Mouse (Mus musculus) hindbrain, embryonic 16.5 days (tissue): ENCODE measurements at regions not wholly inside any gene's neighbourhood (a gene's known extent, or its start where the extent isn't known, plus 50 kb on each side); places are given as distances from the start of the nearest gene placed in this dataset.
A peak's percentile ranks its signal among the peaks of the same experiment; 100 is the strongest.

Source experiments
- ATAC-seq: fragments of 200-750 bp; cut with Nextera tagmentation; 2 replicates; pipeline ENCODE4 v1.8.0; 2017; ENCODE audit warnings: moderate TSS enrichment, moderate library complexity
- H3K27ac ChIP-seq: fragments of 300-500 bp; sonication (generic); 2 replicates; pipeline ENCODE4 v1.5.1; 2014; ENCODE audit warnings: low read depth, mild to moderate bottlenecking, control low read depth, low read length, moderate library complexity
- H3K27me3 ChIP-seq: fragments of 300-500 bp; sonication (generic); replicated peaks from 2 replicates; pipeline ENCODE4 v1.6.1; 2014; ENCODE audit warnings: low read length; ENCODE audit not compliant: control insufficient read depth, insufficient read depth
- H3K36me3 ChIP-seq: fragments of 300-500 bp; sonication (generic); 2 replicates; pipeline ENCODE4 v1.6.1; 2014; ENCODE audit warnings: mild to moderate bottlenecking, low read length, moderate library complexity, mixed read lengths; ENCODE audit not compliant: control insufficient read depth, insufficient read depth
- H3K4me1 ChIP-seq: fragments of 300-500 bp; sonication (generic); 2 replicates; pipeline ENCODE4 v1.6.1; 2014; ENCODE audit warnings: low read depth, low read length; ENCODE audit not compliant: control insufficient read depth, insufficient read depth
- H3K4me2 ChIP-seq: fragments of 300-500 bp; sonication (generic); 2 replicates; pipeline ENCODE4 v1.6.1; 2014; ENCODE audit warnings: mild to moderate bottlenecking, low read length, control low read depth, moderate library complexity
- H3K4me3 ChIP-seq: fragments of 300-500 bp; sonication (generic); 2 replicates; pipeline ENCODE4 v1.5.1; 2014; ENCODE audit warnings: mild to moderate bottlenecking, low read length, control low read depth, moderate library complexity
- H3K9ac ChIP-seq: fragments of 300-500 bp; sonication (generic); 2 replicates; pipeline ENCODE4 v1.6.1; 2014; ENCODE audit warnings: low read depth, mild to moderate bottlenecking, control low read depth, low read length, moderate library complexity
- H3K9me3 ChIP-seq: fragments of 300-500 bp; sonication (generic); 2 replicates; pipeline ENCODE4 v1.6.1; 2014; ENCODE audit warnings: mild to moderate bottlenecking, low read length, moderate library complexity; ENCODE audit not compliant: control insufficient read depth
- WGBS: fragments of 180-500 bp; shearing (Covaris S2); extraction: QIAGEN DNeasy Blood & Tissue Kit; methylation state at CpG from one replicate; pipeline ENCODE4 v1.1.7; 2014; 5-methylcytosine and 5-hydroxymethylcytosine counted together

DNA sequence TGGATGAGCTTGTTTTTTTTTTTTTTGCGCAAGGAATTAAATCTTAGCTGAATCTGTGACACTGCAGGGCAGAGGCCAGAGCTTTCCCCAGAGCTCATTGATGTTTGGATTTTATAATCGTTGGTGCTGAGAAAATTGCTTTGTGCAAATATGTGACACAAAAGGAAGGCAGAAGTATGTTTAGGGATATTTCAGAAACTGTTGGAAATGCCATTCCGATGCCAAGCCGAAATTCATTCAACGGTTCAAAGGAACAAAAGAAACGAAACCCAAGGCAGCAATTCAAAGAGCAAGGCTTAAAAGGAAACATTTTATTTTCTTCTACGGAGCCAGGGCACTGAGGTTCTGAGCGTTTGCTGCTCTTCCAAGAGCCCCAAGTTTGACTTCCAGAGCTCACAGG lies 302.2 kb downstream of the 1500009L16Rik start:
- Histone ChIP-seq H3K27me3 (no peaks in the 10 kb centered on the region), H3K9ac (no peak overlapping the region), H3K4me1 (peaks cover 3% of the 10 kb centered on the region), H3K4me3 (no peak overlapping the region), H3K36me3 (no peaks in the 10 kb centered on the region), H3K27ac (no peak overlapping the region), H3K9me3 (no peaks in the 10 kb centered on the region), H3K4me2 (no peak overlapping the region)
- 51% methylated on average over 8 of the region's 8 CpGs for WGBS
- ATAC-seq, result no peak

DNA sequence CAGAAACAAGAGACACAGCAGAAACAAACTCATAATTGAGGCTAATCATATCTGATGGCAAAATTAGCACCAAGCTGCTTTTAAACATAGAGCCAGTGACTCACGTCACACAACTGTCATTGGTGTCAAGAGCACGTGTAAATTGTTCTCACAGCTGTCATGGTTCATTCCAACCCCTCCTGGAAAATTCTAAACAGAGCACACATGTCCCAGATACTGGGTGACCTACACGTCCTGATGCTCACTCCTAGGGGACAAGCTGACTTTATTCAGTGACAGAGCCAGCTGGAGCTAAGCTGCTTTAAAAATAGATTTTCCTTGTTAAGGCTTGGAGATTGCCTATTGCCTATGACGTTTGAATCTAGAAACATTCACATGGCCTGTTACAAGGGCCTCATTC lies 304.1 kb downstream of the 1500009L16Rik start:
- no peak for ATAC-seq
- 58% methylated on average over 4 of the region's 4 CpGs for WGBS
- H3K36me3 ChIP-seq, result no peaks in the 10 kb centered on the region

DNA sequence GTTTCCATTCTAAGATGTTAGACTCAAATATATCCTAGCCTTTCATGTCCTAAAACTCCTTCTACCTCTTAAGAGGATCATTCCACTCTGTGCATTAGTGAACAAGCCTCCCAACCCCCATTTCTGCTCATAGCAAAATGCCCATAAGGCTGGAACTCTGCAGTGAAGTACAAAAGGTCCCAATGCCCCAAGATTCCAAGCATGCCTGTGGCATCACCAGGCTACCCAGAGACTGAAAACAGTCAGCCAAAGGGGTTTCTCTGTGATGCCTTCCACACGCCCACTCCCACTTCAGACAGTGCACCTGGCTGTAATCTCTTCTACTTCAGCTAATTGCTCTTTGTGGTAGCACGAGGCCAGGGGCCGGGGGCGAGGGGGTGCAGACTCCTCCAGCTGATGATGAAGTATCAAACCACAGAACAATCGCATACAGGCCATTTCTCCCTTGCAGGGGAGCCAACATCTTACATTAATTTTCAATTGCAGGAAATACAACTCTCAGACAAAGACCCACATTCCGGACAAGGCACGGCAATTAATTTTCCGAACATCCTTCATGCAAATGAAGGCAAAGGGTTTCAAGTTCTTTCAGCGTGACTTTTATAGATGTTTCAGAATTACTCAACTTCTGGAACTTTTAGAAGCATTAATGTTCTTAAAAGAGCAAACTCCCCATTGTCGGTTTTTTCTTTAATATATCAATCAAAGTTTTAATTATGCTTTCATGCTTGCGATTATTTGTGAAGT lies 313.6 kb downstream of the 1500009L16Rik start:
- H3K9me3 ChIP-seq, result no peaks in the 10 kb centered on the region

More for the DNA sequence above, 304.1 kb downstream of the 1500009L16Rik start:
- H3K9me3 ChIP-seq, result no peaks in the 10 kb centered on the region
- H3K4me2 ChIP-seq, result no peak overlapping the region
- peaks cover 3% of the 10 kb centered on the region for H3K4me1 ChIP-seq
- no peak overlapping the region for H3K27ac ChIP-seq
- no peak overlapping the region for H3K9ac ChIP-seq
- no peak overlapping the region for H3K4me3 ChIP-seq
- no peaks in the 10 kb centered on the region for H3K27me3 ChIP-seq

DNA sequence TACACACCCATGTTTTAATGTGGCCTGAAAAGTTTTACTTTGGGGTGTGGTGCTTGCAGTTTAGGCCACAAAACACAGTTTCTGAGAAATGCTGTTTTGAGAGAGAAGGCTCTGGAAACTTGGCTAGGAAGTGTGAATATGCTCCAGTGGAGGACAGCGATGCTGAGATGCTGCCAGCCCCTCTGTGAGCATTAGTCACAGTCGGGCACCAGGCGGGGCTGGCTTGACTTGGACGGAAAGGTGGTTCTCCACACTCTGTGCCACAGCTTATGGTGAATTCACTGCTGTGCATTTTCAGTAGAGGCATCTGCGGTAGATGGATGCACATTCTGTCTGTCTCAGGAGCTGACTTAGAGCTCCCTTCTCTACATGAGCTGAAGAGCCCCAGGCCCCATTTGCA lies 326.0 kb downstream of the 1500009L16Rik start:
- Histone ChIP-seq H3K36me3 (no peaks in the 10 kb centered on the region), H3K27ac (no peak overlapping the region), H3K27me3 (no peaks in the 10 kb centered on the region), H3K4me2 (no peak overlapping the region), H3K9me3 (no peaks in the 10 kb centered on the region), H3K9ac (no peak overlapping the region), H3K4me1 (no peaks in the 10 kb centered on the region), H3K4me3 (no peak overlapping the region)
- ATAC-seq, result no peak
- WGBS, result 69% methylated on average over 5 of the region's 5 CpGs

More for the DNA sequence above, 313.6 kb downstream of the 1500009L16Rik start:
- H3K4me1 ChIP-seq, result no peaks in the 10 kb centered on the region
- H3K27me3 ChIP-seq, result no peaks in the 10 kb centered on the region
- no peak overlapping the region for H3K27ac ChIP-seq
- no peak overlapping the region for H3K4me3 ChIP-seq
- no peak overlapping the region for H3K4me2 ChIP-seq
- 55% methylated on average over 11 of the region's 11 CpGs for WGBS
- ATAC-seq, result no peak
- no peak overlapping the region for H3K9ac ChIP-seq
- no peaks in the 10 kb centered on the region for H3K36me3 ChIP-seq

DNA sequence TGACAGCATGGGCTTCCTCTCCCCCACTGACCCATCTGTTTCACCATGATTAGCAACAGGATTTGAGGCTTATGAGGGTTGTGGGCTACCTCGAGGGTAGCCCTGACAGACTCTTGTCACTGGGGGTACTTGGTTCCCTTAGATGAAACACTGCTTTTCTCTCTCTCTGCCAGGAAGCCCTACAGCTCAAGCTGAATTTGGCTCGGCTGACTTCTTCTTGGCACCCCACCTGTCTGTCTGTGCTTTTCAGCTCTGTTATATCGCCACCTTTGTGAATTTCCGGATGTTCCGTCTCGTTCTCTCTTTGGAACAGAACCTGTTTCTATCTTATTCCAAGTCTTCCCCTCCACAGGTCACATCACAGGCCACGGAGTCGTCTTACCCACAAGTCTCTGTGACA lies 330.0 kb downstream of the 1500009L16Rik start:
- H3K27me3 ChIP-seq, result no peaks in the 10 kb centered on the region
- H3K9ac ChIP-seq, result no peak overlapping the region
- H3K4me2 ChIP-seq, result no peak overlapping the region
- no peaks in the 10 kb centered on the region; the same call in 1 of the 2 replicates for H3K4me1 ChIP-seq
- H3K4me3 ChIP-seq, result no peak overlapping the region
- ATAC-seq, result no peak
- WGBS, result 86% methylated on average over 8 of the region's 8 CpGs
- no peaks in the 10 kb centered on the region for H3K36me3 ChIP-seq
- H3K27ac ChIP-seq, result no peak overlapping the region
- H3K9me3 ChIP-seq, result no peaks in the 10 kb centered on the region

DNA sequence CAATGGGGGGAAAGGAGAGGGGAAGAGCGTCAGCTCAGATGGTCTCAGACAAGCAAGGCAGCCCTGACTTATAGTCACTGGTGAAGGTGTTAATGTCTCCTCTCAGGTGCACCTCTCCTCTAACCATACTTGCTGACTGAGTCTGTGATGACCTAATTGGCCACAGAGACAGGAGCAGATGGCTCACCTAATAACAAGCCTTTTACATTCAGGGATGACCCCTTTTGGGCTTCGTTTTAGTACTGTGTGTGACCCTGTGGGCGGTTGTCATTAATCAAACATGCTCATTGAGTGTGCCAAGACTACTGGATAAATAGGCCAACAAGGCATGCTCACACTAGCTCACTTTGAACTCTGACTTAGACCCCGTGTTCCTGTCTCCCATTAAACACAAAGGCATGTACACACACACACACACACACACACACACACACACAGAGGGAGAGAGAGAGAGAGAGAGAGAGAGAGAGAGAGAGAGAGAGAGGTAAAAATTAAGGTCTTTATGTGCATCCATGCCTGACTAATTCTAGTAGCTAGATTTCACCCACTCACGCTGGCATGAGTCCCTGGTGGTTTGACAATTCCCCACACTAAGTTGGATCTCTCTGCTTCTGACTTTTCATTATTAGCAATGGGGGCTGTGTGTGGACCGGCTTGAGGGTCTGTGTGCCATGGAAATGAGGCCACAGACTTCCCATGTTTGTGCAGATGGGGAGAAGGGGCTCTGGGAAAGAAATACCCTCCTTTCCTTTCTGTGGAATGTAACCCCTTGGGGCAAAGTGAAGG lies 332.1 kb downstream of the 1500009L16Rik start:
- no peak overlapping the region for H3K4me2 ChIP-seq
- no peaks in the 10 kb centered on the region for H3K27me3 ChIP-seq
- no peak overlapping the region for H3K27ac ChIP-seq
- no peak overlapping the region for H3K4me3 ChIP-seq
- H3K36me3 ChIP-seq, result no peaks in the 10 kb centered on the region
- H3K9me3 ChIP-seq, result no peaks in the 10 kb centered on the region
- H3K4me1 ChIP-seq, result peaks cover 5% of the 10 kb centered on the region; the same call in 1 of the 2 replicates
- no peak overlapping the region for H3K9ac ChIP-seq
- 39% methylated on average over 6 of the region's 6 CpGs for WGBS
- ATAC-seq, result peak; percentile 45; the same call in 1 of the 2 replicates

DNA sequence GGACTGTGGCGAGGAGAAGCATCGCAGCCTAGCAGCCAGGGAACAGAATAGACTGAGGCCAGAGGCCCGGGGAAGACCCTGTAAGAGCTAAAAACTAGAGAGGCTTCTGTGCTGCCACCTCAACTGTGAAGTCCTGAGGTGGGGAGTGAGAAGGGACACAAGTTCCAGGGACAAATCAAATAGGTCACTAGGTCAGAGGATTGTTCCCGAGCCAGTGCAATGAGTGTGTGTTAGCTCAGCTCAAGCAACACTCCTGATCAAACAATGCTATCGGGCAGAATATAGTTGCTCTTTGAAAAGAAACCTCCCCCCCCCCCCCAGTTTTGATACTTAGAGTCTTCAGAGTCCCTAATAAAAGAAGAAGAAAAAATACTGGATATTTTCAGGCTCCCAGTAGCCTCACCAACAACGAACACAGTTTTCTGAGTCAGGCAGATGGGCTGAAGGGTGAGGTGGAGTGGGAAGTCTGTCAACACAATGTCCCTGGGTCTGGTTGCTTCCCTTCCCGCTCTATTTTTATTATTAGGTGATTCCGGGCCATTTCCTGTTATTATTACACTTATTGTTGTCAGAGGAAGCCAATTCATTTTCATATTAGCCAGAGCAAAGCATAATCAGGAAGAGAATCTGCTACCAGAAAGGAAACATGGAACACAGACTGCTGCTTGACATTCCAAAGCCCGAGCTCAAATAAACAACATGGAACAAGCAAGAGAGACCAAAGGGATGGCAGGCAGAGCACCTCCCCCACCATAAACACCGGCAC lies 332.9 kb downstream of the 1500009L16Rik start:
- WGBS, result 72% methylated on average over 10 of the region's 10 CpGs

DNA sequence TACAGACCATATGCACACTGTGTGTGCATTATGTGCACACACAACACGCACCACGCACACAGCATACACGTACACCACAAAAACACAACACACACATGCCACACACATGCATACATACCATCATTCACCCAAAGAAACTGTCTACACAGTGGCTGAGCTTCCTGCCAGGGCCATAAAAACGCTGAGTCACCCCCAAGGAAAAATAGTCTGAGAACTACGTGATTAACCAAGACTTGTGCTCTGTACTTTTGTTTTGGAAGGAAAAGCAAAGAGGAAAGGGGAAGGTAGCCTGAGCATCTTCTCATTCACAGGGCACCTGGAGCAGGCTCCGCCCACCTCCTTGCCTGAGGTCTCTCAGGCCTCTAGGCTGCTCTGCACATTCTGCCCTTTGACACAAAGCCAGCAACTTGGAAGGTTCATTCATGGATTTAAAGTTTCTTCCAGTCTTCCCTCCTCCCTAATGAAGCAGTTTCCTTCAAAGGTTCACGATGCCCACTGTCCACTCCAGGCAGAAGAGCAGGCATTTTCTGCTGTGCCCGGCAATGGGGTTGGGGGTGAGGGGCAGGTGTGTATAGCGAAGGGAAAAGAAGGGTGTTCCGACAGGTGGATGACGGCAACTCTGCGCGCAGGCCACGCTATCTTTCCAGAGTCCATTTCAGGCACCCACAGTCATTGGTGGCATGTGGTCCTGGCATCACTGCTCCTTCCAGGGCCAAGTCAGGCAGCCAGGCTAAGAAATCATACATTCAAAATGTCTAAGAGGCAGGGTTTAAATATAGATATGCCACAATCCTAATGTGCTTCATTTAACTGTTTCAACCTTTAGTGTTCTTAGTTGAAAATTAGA lies 333.9 kb downstream of the 1500009L16Rik start:
- H3K9me3 ChIP-seq, result no peaks in the 10 kb centered on the region
- no peak overlapping the region for H3K27ac ChIP-seq
- H3K27me3 ChIP-seq, result no peaks in the 10 kb centered on the region
- no peak overlapping the region for H3K4me2 ChIP-seq
- H3K9ac ChIP-seq, result no peak overlapping the region
- H3K4me3 ChIP-seq, result no peak overlapping the region
- peaks cover 17% of the 10 kb centered on the region; the same call in 1 of the 2 replicates for H3K4me1 ChIP-seq
- WGBS, result 88% methylated on average over 14 of the region's 14 CpGs
- H3K36me3 ChIP-seq, result no peaks in the 10 kb centered on the region
- no peak for ATAC-seq

More for the DNA sequence above, 332.9 kb downstream of the 1500009L16Rik start:
- Histone ChIP-seq H3K9ac (no peak overlapping the region), H3K4me3 (no peak overlapping the region), H3K9me3 (no peaks in the 10 kb centered on the region), H3K27ac (no peak overlapping the region), H3K4me2 (no peak overlapping the region), H3K27me3 (no peaks in the 10 kb centered on the region), H3K36me3 (no peaks in the 10 kb centered on the region), H3K4me1 (peaks cover 12% of the 10 kb centered on the region; the same call in 1 of the 2 replicates)
- no peak for ATAC-seq
